Mouse (Mus musculus) midbrain, embryonic 16.5 days (tissue): ENCODE data around the gene Anp32b. TPM values are rescaled to one million over a fixed set of nuclear protein-coding genes. Genes with fewer than 3 reads are reported as not detected.
A peak's percentile ranks its signal among the peaks of the same experiment; 100 is the strongest.

ENCODE experiments used
- ATAC-seq: fragments of 200-750 bp; cut with Nextera tagmentation; 2 replicates; pipeline ENCODE4 v1.8.0; 2017; ENCODE audit warnings: moderate TSS enrichment
- H3K27ac ChIP-seq: fragments of 300-500 bp; sonication (generic); 2 replicates; pipeline ENCODE4 v1.5.1; 2014; ENCODE audit warnings: mild to moderate bottlenecking, low read length, mixed read lengths
- H3K27me3 ChIP-seq: fragments of 300-500 bp; sonication (generic); 2 replicates; pipeline ENCODE4 v1.6.1; 2014; ENCODE audit warnings: low read depth, low read length, mixed read lengths; ENCODE audit not compliant: control insufficient read depth, insufficient read depth
- H3K36me3 ChIP-seq: fragments of 300-500 bp; sonication (generic); 2 replicates; pipeline ENCODE4 v1.6.1; 2014; ENCODE audit warnings: mild to moderate bottlenecking, low read length, moderate library complexity, mixed read lengths; ENCODE audit not compliant: control insufficient read depth, insufficient read depth
- H3K4me1 ChIP-seq: fragments of 300-500 bp; sonication (generic); 2 replicates; pipeline ENCODE4 v1.6.1; 2014; ENCODE audit warnings: mild to moderate bottlenecking, low read length, mixed read lengths; ENCODE audit not compliant: control insufficient read depth, insufficient read depth
- H3K4me2 ChIP-seq: fragments of 300-500 bp; sonication (generic); 2 replicates; pipeline ENCODE4 v1.6.1; 2014; ENCODE audit warnings: mild to moderate bottlenecking, low read length, mixed read lengths
- H3K4me3 ChIP-seq: fragments of 300-500 bp; sonication (generic); 2 replicates; pipeline ENCODE4 v1.5.1; 2014; ENCODE audit warnings: low read depth, mild to moderate bottlenecking, low read length, moderate library complexity, mixed read lengths
- H3K9ac ChIP-seq: fragments of 300-500 bp; sonication (generic); 2 replicates; pipeline ENCODE4 v1.6.1; 2014; ENCODE audit warnings: low read depth, low read length, mixed read lengths
- H3K9me3 ChIP-seq: fragments of 300-500 bp; sonication (generic); replicated peaks from 2 replicates; pipeline ENCODE4 v1.6.1; 2014; ENCODE audit warnings: mild to moderate bottlenecking, low read length, mixed read lengths; ENCODE audit not compliant: control insufficient read depth, poor library complexity, severe bottlenecking
- whole genome bisulfite sequencing: fragments of 180-500 bp; shearing (Covaris S2); extraction: QIAGEN DNeasy Blood & Tissue Kit; methylation state at CpG from one replicate; pipeline ENCODE4 v1.1.7; 2014; 5-methylcytosine and 5-hydroxymethylcytosine counted together
- polyA plus RNA-seq: library from polyadenylated mRNA; unstranded; fragments of >200 nt; fragmentation: Nextera tagmentation; extraction: Ambion mirVana; gene quantifications from 2 replicates; pipeline ENCODE4 v1.2.1, GENCODE M21; 2015

Gene Anp32b
- polyA plus RNA-seq, 1 experiment from 2014 or later, result 62.6 TPM

GRCm38 (mm10) chr4:46422625-46423024 lies 28.1 kb upstream of the Anp32b start:
- Histone ChIP-seq H3K36me3 (no peaks in the 10 kb centered on the region), H3K27ac (no peak overlapping the region), H3K27me3 (no peaks in the 10 kb centered on the region), H3K9me3 (no peaks in the 10 kb centered on the region), H3K9ac (no peak overlapping the region), H3K4me2 (no peak overlapping the region), H3K4me3 (no peak overlapping the region), H3K4me1 (no peaks in the 10 kb centered on the region)
- 84% methylated on average over 8 of the region's 8 CpGs for WGBS
- no peak for ATAC-seq

- Histone ChIP-seq H3K27me3 (no peaks in the 10 kb centered on the region), H3K27ac (0 out of 2 replicates have a peak overlapping the region, but pooled peaks have one; percentile 9), H3K9me3 (no peaks in the 10 kb centered on the region), H3K4me3 (no peak overlapping the region), H3K9ac (no peak overlapping the region), H3K4me2 (no peak overlapping the region), H3K36me3 (no peaks in the 10 kb centered on the region), H3K4me1 (0 out of 2 replicates have a peak, but pooled peaks cover 2% of the 10 kb centered on the region)
- no peak for ATAC-seq
- WGBS, result 43% methylated on average over 10 of the region's 10 CpGs
Measured at GRCm38 (mm10) chr4:46428903-46429499, 21.7 kb upstream of the Anp32b start.

- ATAC-seq, result no peak
- Histone ChIP-seq H3K36me3 (no peaks in the 10 kb centered on the region), H3K27ac (no peak overlapping the region), H3K4me2 (no peak overlapping the region), H3K4me3 (no peak overlapping the region), H3K9ac (no peak overlapping the region), H3K4me1 (0 out of 2 replicates have a peak, but pooled peaks cover 2% of the 10 kb centered on the region), H3K9me3 (no peaks in the 10 kb centered on the region), H3K27me3 (no peaks in the 10 kb centered on the region)
- WGBS, result 87% methylated on average over 12 of the region's 12 CpGs
Measured at GRCm38 (mm10) chr4:46432339-46433036, 18.2 kb upstream of the Anp32b start.

- Histone ChIP-seq H3K4me1 (no peaks in the 10 kb centered on the region), H3K27me3 (no peaks in the 10 kb centered on the region), H3K4me2 (no peak overlapping the region), H3K36me3 (no peaks in the 10 kb centered on the region), H3K27ac (no peak overlapping the region), H3K4me3 (no peak overlapping the region), H3K9ac (no peak overlapping the region), H3K9me3 (no peaks in the 10 kb centered on the region)
- WGBS, result 79% methylated on average over 4 of the region's 4 CpGs
- no peak for ATAC-seq
Measured at GRCm38 (mm10) chr4:46442501-46442900, 8.2 kb upstream of the Anp32b start.

- Histone ChIP-seq H3K27ac (no peak overlapping the region), H3K4me1 (peaks cover 4% of the 10 kb centered on the region; the same call in 1 of the 2 replicates), H3K27me3 (no peaks in the 10 kb centered on the region), H3K9me3 (no peaks in the 10 kb centered on the region), H3K36me3 (no peaks in the 10 kb centered on the region), H3K9ac (no peak overlapping the region), H3K4me3 (no peak overlapping the region), H3K4me2 (no peak overlapping the region)
- WGBS, result 45% methylated on average over 9 of the region's 9 CpGs
- ATAC-seq, result no peak
Measured at GRCm38 (mm10) chr4:46445237-46445945, 5.3 kb upstream of the Anp32b start.

GRCm38 (mm10) chr4:46447461-46447860 lies 3.2 kb upstream of the Anp32b start:
- no peak for ATAC-seq
- Histone ChIP-seq H3K27me3 (no peaks in the 10 kb centered on the region), H3K4me3 (no peak overlapping the region), H3K4me1 (peaks cover 4% of the 10 kb centered on the region), H3K9me3 (no peaks in the 10 kb centered on the region), H3K27ac (no peak overlapping the region), H3K9ac (no peak overlapping the region), H3K36me3 (no peaks in the 10 kb centered on the region), H3K4me2 (no peak overlapping the region)
- WGBS, result 69% methylated on average over 1 of the region's 1 CpGs

GRCm38 (mm10) chr4:46448886-46449285 lies 1.8 kb upstream of the Anp32b start:
- no peaks in the 10 kb centered on the region for H3K36me3 ChIP-seq
- WGBS, result 50% methylated on average over 6 of the region's 6 CpGs
- peaks cover 13% of the 10 kb centered on the region for H3K4me1 ChIP-seq
- H3K9ac ChIP-seq, result no peak overlapping the region
- H3K27me3 ChIP-seq, result no peaks in the 10 kb centered on the region
- H3K9me3 ChIP-seq, result no peaks in the 10 kb centered on the region
- no peak overlapping the region for H3K27ac ChIP-seq
- no peak overlapping the region for H3K4me2 ChIP-seq
- no peak overlapping the region for H3K4me3 ChIP-seq
- ATAC-seq, result no peak

GRCm38 (mm10) chr4:46450020-46450518 lies 633 bp upstream of the Anp32b start:
- Histone ChIP-seq H3K9me3 (no peaks in the 10 kb centered on the region), H3K27me3 (no peaks in the 10 kb centered on the region), H3K4me1 (peaks cover 13% of the 10 kb centered on the region), H3K4me3 (peak overlapping the region; percentile 86), H3K36me3 (no peaks in the 10 kb centered on the region), H3K4me2 (peak overlapping the region; percentile 87), H3K9ac (peak overlapping the region; percentile 94), H3K27ac (peak overlapping the region; percentile 95; the same call in 1 of the 2 replicates)
- 34% methylated on average over 7 of the region's 7 CpGs for WGBS
- ATAC-seq, result no peak
